Mouse (Mus musculus): ENCODE data around the gene Gm45711.

Gm45711 gene

DNA sequence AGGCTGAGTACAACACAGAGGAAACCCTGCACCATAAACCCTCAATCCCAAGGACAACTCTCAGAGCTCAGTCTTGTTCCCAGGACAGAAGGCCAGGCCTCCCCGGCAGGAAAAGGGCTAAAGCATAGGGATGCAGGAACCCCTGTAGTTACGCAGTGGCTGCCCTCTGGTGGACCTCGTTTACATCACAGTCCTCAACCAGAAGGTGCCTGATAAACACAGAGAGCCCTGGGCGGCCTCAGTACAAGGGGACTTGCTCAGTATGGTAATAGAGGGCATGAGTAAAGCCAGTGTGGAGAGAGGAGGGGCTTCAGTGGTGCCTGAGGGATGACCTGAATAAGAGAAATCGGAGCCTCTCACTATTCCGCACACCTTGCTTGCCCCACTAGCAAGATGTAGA is 75.3 kb downstream of the Gm45711 start:
- DNase-seq, result no peak

DNA sequence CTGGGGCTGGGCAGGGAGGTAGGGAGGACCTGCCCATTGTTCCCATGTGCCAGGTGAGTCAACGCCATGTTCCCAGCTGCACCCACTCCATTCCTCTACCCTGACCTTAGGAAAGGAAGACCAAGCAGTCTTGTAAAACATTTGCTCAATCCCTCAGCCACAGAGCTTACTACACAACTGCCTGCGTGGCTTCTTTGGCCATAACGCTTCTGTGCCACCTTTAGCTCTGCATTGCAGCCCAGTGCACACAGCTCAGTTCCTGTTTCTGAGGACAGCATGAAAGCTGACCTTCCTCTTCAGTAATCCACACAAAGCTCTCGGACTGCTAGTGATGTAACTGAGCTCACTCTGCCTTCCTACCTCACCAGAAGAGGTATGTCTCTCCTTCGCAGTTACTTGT is 77.0 kb downstream of the Gm45711 start:
- no peak for DNase-seq

DNA sequence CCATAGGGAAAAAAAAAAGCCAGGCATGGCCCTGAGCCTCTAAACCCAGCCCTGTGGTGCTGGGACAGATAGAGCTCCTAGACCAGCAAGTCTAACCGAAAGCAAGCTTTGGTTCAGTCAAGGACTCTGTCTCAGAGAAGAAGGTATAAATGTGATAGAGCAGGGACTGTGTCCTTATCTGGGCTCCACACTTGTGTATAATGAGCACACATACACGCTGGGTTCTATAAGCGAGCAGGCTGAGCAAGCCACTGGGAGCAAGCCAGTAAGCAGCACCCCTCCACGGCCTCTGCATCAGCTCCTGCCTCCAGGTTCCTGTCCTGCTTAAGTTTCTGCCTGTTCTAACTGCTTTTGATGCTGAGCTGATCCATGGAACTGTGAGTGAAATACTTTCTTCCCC is 77.8 kb downstream of the Gm45711 start:
- DNase-seq, result no peak
